Mouse (Mus musculus): ENCODE data around the gene Higd1b. TPM values are rescaled to one million over a fixed set of nuclear protein-coding genes. Genes with fewer than 3 reads are reported as not detected.

The Higd1b gene
- polyA plus RNA-seq (2012; rRNA removed): 8.6 and 9.9 TPM in 2 replicates

DNA sequence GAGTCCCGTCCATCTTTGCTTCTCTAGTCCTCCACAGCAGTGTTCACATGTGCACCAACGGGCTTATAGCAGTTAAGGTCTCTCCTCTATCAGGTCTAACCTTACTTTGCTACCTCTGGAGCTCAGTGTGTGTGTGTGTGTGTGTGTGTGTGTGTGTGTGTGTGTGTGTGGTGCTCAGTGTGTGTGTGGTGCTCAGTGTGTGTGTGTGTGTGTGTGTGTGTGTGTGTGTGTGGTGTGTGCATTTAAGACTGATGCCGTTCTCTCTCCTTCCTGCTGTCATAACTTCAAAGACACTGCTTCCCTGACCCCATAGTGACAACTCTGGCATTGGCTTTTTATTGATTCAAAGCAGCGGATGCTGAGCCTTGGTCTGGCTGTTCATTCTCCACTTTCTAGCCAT lies at the start of gene Higd1b:
Higd1b (plus strand) TSS at position 301 of the 400 bp plus-strand sequence.
- no peak for DNase-seq (ENCODE audit: low read depth)

DNA sequence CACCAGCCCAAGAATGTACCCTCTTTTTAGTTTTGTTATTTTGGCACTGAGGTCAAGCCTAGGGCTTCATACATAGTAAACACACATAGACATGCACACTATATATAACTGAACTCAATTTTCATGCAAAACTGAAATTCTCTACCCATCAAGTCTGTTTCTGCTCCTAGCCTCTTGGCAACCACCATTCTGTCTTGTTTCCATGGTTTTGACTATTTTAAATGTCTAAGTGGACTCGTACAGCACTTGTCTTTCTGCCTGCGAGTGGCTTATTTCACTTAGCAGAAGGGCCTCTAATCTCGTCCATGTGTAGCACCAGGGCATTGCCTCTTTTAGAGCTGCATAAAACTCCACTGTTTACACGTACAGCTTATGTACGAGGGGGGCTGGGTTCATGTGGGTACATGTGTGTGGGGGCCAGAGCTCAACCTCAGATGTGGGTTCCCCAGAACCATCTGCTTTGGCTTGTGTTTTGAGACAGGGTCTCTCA lies 47.9 kb upstream of the Higd1b start:
- no peak for DNase-seq (ENCODE audit: low read depth)

DNA sequence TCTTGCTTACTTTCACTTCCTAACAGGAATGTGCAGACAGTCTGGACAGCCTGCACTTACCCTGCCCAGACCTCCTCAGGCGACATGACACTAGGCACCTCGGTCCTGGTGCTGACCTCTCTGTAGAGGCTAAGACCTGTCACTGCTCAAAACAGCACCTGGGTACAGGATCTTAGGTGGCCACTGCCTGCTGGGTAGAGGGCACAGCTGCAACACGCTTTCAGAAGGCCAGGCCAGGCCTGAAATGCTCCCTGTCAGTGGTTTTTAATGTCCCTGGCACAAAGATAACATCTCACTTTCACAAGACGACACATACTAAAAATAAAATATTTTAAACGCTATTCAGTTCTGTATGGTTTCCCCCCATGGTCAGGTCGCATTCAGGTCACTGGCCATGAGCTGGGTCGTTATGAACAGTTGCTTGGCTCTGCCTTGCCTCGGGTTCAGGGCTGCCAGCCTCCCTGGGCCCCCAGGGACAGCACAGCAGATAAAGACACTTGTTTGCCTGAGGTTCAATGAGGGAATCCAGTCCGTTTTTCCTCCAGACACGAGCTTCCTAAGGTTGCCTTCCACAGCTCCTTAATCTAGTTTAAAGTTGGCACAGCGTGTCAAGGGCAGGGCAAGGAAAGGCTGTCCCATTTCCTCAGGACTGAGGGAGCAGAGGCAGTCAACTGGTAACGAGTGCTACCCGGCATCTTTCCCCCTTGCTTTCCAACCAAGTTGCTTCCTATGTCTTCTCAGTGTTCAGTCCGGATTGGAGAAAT lies 43.8 kb upstream of the Higd1b start:
- DNase-seq (ENCODE audit: low read depth): no peak

DNA sequence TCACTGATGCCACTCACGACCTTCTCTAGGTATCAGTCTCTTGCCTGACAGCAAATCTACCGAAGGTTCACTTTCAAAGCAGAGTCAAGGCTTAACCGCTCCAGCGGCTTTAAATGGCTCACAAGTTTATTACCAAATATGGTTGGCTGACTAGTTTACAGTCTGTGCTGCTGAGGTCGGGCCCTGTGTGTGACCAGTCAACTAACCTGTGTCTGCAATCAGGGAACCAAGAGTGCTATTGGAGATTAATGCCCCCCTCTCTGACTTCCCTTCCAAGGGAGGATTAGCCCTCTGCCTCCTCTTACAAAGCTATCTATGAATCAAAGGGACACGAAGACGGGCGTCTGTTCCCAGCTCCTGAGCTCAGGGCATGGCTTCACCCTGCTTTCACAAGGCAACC lies 41.5 kb upstream of the Higd1b start:
- DNase-seq (ENCODE audit: low read depth): no peak

DNA sequence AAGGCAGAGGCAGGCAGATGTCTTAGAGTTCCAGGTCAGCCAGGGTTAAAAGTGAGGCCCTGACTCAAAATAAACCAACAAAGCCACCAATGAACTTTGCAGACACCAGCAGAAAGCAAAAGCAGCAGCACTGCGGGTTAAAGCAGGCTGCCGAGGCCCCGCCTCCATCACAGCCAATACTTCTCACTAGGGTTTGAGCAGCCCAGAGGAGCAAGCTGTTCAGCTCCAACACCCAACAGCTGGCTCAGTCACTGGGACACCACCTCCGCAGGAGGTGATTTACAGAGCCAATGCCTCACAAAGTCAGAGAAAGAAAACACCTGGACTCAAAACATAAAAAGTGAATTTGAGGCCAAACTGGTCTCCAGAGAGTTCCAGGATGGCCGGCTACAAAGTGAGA lies 32.2 kb upstream of the Higd1b start:
- no peak for DNase-seq (ENCODE audit: low read depth)

DNA sequence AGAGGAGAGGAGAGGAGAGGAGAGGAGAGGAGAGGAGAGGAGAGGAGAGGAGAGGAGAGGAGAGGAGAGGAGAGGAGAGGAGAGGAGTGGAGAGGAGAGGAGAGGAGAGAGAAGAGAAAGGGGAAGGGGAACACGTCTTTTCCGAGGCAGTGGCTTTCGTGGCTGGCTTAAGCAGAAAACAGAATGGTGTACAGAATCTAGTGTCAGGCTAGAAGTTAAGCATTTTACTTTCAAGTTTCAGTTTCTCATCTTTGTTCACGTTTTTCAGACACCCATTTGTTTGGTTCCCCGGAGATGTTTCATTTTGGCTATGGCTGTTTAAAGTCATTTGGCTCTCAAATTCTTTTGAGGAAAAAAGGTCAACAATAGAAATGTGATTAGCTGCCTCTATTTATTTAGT lies 27.4 kb upstream of the Higd1b start:
- DNase-seq (ENCODE audit: low read depth): no peak

DNA sequence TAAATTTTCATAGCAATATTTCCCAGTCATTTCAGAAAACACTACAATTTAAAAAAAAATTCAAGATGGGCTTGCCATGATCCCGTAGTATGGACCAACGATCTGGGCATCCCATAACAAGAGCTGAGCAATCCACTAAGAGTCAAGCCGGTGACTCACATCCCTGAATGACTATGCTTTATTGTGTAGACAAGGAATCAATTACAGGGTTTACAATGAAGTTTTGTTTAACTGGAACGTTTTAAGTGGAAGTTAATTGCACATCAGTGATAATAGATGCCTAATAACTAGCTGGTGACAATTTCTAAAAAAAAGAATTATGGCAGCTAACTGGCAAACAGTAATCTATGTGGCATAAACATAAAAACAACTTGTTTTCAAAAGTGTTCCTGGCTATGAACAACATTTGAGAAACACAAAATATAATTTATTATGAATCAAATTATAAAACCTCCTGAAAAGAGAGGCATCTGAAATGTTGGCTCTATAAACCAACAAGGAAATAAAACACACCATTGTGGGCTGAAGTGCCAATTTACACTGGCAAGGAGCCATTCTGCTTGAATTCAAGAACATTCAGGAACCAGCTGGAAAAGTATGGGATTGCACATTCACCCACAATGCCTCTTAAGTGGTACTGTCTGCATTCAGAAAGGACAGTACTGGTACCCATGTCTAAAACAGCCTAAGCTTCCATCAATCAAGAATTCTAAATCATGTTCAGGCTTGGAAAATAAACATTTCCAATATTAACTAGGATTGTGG lies 24.7 kb upstream of the Higd1b start:
- DNase-seq (ENCODE audit: low read depth): no peak

DNA sequence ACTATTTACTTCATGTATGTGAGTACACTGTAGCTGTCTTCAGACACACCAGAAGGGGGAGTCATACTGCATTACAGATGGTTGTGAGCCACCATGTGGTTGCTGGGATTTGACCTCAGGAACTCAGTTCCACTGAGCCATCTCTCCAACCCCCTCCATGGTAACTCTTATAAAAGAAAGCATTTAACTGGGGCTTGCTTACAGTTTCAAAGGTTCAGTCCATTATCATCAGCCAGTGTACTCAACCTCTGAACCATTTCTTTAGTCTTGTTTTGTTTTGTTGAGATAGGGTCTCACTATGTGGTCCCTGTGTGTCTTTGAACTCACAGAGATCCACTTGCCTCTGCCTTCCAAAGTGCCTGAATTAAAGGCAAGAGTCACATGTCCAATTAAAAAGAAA lies 20.8 kb upstream of the Higd1b start:
- DNase-seq (ENCODE audit: low read depth): no peak

DNA sequence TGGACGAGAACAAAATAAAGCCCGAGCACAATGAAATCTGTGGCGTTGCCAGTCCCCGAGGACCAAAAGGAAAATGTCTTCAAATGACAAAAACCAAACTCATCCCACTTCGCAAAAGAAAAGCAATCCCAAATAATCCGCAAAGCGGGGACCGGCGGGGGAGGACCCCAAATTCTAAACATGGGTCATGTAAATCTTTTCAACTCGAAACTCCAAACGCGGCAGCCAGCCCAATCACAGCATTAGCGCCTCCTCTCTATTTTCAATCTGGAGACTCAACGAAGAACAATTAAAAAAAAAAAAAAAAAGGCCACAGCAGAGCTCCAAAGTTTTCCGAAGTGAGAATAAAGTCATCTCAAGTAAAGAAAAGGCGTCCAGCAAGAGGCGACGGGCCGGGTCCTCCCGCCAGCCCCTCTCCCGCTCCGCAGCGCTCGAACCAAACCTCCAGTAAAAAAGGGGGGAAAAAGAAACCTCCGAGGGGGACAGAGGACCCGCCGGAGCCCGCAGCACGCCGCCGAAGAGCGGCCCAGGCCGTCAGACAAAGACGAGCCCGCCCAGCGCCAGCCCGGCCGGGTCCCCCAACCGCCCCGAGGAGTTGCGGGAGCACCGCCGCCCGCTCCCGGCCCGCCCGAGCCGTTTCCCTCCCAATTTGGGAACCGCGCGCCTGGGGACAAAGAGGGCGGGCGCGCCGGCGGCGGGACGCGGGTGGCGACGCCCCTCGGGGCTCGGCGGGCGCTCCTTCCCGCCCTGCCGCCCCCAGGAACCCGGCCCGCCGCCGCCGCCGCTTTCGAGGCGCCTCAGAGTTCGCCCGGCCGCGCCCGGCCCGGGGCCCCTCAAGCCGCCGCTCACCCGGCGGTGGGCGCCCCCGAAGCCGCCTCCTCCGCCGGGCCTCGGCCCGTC lies 17.3 kb upstream of the Higd1b start:
- no peak for DNase-seq (ENCODE audit: low read depth)

DNA sequence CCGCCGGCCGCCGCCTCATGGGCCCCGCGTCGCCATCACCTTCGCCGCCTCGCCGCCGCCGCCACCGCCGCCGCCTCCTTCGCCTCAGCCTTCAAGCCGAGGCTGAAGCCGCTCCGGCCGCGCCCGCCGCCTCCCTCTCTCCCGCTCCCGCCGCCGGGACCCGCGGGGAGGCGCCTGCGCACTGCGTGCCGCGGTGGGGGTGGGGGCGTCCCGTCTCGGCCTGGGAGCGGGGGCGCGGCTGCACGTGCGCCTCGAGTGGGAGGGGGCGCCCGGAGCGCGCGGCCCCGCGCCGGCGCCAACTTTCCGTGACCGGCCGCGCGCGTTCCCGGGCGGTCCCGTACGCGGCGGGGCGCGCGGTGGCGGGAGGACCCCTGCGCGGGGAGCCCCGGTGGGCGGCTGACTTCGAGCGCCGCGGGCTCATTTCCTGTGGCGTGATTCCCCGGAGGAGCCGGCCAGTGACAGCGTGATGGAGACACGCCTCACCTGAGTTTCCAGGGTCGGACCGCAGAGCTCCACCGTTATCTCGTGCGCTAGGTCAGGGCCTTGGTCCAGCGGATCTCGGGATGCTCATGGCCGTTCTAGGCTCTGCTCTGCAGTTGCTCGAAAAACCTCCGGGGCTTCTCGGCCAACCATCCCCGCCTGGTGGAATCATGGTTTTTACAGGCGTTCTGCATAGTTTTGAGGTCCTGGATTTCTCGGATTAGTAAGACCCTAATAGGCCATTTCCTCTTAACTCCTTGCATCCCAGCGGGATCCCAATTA lies 16.4 kb upstream of the Higd1b start, which contains the start of gene Gjc1:
Gjc1 (minus strand) TSS at position 680 of the 762 bp plus-strand sequence.
- DNase-seq (ENCODE audit: low read depth): no peak

DNA sequence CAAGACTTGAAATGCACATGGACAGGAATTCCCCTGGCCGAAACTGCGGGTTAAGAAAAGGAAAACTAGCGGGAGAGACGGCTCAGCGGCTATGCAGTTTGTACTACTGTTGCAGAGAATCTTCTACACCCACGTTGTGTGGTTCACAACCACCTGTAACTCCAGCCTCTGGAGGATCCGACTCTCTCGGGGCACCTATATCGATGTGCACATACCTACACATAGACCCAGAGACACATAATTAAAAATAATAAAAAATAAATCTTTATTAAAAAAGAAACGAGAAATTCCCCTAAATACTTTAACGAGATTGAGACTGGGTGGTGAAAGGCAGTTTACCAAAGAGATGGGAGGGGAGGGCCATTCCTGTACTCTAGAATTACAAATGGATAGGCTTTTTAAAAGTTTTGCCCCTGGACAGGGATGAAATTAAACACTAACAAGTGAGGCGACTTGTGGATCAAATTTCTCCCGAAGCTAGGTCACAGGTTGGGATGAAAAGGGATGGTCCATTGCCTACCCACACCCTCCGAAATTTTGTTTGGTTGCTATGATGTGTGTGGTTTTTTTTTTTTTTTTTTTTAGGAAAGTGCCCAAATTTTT lies 15.8 kb upstream of the Higd1b start:
- DNase-seq (ENCODE audit: low read depth): no peak

DNA sequence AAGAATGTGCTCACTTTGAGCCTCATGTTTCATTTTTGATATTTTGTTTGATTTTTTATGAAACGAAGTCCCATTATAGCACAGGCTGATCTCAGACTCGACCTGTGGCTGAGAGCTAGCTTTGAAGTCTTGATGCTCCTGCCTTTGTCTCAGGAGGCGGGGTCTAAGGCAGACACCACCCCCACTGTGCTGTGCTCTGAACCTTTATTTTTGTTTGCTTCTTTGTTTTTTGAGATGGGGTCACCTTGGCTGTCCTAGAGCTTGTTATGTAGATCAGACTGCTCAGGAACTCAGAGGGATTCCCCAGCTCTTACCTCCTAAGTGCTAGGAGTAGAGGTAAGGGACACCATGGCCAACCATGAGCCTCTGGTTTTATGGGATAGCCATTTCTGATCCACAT lies 15.2 kb upstream of the Higd1b start:
- no peak for DNase-seq (ENCODE audit: low read depth)

DNA sequence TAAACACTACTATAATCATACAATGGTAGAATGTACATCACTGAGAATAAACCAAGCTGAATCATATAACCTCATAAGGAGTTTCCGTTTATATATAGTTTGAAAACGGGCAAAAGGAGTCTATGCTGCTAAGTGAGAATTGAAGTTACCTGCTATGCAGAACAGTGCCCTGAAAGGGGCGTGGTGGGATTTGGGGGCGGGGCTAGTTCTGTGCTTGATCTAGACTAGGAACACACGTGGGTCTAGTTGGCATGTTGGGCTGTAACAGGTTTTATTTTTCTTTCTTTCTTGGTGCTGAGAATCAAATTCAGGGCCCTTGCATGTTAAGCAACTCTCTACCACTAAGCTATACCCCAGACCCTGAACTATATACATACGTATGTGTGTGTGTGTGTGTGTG lies 14.4 kb upstream of the Higd1b start:
- no peak for DNase-seq (ENCODE audit: low read depth)

DNA sequence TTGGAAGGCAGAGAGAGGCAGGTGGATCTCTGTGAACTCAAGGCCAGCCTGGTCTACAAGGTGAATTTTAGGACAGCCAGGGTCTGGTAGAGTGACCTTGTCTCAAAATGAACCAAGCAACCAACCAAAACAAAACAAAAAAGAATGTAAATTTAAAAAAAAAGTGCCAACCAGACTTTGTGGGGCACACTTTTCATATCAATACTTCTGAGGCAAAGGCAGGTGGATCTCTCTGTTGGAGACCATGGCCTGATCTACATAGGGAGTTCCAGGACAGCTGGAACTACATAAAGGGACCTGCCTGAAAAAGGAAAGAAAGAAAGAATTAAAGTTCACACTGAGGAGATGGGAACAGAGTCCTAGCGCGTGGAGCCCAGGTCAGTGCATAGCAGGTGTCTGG lies 9.2 kb upstream of the Higd1b start:
- DNase-seq (ENCODE audit: low read depth): no peak

DNA sequence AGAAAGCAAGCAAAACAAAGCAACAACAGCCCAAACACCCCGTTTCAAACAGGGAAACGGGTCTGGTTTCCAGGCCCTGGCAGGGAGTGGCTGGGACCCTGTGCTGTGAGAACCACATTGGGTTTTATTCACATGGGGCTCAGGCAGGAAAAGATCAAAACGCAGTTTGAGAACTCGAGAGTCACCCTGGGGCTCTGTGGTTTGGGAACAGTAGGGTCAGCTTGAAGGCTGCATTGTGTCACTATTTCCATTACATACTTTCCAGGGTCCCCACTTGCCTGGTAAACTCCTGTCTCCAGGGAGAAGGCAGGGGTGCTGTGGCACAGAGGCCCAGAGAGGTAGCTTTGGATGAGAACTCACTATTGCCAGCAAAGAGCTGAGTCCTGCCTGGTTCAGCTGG lies 8.6 kb upstream of the Higd1b start:
- no peak for DNase-seq (ENCODE audit: low read depth)

DNA sequence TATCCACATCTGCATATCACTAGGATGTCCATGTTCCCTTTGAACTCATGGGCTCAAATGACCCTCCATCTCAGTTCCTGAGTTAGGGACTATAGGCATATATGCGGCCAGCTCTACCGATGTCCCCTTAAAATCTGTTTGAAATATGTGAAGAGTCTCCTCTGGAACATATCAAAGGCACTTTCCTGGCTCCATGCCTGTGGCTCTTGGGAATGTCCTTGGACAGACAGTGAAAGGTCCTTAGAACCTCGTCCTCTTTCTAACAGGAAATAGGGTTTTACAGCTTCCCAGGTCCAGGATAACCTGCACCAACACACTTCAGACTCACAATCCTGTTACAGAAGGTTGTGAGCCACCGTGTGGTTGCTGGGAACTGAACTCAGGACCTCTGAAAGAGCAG lies 5.4 kb upstream of the Higd1b start:
- DNase-seq (ENCODE audit: low read depth): no peak

DNA sequence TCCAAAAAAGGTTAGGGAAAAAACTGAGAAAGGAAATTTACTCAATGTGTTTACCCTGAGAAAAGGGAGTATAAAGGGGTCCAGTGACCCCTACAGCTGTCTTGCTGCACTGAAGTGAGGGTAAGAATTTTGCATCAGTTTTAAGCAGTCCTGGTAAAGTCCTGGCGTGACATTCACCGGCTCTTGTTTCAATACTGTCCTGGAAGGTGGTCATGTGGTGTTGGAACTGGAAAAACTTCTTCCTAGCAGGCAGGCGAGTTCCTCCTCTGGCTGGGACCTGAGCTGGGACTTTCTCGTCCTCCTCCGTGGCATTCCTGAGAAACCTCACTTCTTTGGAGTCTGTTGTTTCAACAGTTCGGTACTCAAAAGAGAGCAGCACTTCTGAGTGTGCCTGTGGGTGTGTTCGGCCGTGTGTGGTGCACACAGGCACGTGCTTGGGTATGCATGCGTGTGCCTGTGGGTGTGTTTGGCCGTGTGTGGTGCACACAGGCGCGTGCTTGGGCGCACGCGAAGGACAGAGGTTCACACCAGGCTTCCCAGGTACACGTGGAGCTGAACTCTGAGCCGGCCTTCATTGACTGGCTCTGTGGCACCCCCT lies 2.9 kb upstream of the Higd1b start:
- no peak for DNase-seq (ENCODE audit: low read depth)

DNA sequence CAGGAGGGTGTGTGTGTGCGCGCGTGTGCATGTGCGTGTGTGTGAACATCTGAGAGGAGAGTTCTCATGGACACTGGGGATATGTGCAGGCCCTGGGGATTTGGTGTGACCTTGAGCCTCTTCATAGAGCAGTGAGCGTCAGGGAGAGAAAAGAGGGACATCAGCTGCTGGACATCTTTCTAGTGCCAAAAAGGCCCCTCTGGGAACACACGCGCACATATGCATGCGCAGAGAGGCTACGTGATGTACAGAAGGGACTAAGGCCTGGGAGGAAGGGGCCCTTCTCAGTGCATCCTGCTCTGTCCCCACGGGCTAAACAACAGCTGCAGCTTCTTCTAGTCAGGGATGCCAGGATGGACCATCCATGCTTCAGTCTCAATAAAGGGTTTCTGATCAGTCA lies 1.4 kb upstream of the Higd1b start:
- DNase-seq (ENCODE audit: low read depth): no peak

DNA sequence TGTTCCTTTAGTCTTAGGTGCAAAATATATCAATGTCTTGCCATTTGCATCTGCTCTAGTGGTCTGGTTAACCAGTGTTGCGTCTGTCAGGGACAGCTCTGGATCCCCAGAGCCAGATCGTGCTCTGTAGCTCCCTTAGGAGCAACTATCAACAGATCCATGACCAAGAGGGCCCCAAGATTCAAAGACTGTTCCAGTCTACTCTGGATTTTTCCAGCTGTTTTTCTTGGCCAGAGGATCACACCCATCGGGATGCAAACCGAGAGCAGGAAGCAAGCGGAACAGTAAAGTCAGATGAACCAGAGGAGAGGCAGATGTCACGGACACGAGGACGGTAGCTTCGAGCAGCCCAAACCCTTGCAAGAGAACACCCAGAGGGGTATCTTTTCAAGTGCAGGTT lies 497 bp downstream of the Higd1b start:
- DNase-seq (ENCODE audit: low read depth): no peak

DNA sequence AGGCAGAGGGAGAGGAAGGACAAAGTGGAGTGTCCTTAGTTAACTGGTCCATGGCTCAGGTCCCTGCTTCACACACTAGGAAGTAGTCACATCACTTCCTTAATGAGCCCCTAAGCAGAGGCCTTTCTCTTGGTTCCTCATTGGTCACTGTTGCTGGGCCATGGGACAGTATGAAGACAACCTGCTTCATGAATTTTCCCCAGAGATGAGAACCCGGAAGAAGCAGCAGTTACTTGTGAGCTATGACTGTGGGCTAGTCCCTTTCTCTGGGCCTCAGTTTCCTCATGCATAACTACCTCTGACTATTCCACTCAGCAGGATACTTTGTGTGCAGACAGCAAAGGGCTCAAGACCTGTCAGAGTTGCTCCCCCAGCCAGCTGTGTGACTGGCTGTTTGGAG lies 1.7 kb downstream of the Higd1b start:
- no peak for DNase-seq (ENCODE audit: low read depth)

DNA sequence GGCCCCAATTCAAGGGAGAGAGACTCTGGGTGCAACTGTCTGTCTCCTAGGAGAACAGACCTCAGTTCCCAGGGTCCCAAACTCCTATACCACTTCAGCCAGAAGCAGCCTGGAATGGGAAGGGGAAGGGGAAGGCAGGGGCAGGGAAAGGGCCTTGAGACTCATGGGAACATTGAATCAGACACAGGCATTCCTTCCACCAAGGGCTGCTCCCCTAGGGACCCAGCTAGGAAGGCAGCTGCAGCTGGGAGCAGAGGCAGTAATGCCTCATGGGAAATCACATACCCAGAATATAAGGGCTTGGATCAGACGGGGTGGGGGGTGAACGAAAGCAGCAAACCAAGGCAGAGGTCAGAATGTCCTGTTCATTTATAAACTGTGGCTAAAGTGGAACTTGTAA lies 2.5 kb downstream of the Higd1b start:
- DNase-seq (ENCODE audit: low read depth): no peak

Data from gonadal fat pad, adult 2 months (tissue).